Mouse (Mus musculus) hindlimb bud, embryonic 11.5 days (tissue): Measurements from ENCODE around the gene Gm7735.
"Not testable (repeated sequence)": the region's sequence is repeated elsewhere in the genome, so short reads cannot be mapped to it uniquely, and the experiment has no call there.

Experiments used
- DNase-seq: peaks from one replicate; pipeline ENCODE4 v3.0.0-alpha.2; 2012; ENCODE audit warnings: low read depth, low spot score; ENCODE audit errors: extremely low spot score

Gene Gm7735

DNA sequence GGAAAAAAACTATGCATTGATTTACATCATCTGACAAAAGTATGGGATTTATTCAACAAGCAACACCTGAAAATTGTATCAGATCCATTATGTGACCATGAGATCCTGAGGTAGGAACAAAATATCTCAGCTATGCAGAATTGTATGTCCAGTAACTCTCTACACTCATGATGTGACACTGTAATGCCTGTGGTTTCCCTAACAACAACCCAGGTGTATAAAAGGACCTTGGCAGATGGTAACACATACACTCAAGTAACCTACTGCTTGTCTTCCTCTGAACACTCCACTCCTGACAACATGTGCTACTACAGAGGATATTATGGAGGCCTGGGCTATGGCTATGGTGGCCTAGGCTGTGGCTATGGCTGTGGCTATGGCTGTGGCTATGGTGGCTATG is at the start of gene Gm7735:
Gene Gm7735 (plus strand): TSS at position 301 of the 400 bp plus-strand sequence.
- not testable (repeated sequence) for DNase-seq

DNA sequence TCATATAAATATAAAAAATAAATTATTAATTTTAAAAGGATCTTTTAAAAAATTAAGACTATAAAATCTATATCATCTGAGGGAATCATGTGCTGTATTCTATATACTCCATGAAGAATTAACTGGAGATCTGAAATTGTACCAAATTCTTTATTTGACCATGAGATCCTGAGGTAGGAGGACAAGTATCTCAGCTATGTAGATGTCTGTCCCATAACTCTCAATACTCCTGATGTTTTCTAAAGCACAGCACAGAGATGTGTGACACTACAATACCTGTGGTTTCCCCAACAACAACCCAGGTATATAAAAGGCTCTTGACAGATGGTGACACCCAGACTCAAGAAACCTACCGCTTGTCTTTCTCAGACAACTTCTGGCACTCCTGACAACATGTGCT is 28.7 kb upstream of the Gm7735 start, which contains the start of gene Gm6358:
Gene Gm6358 (plus strand): TSS at position 301 of the 400 bp plus-strand sequence.
- DNase-seq, result no peak

DNA sequence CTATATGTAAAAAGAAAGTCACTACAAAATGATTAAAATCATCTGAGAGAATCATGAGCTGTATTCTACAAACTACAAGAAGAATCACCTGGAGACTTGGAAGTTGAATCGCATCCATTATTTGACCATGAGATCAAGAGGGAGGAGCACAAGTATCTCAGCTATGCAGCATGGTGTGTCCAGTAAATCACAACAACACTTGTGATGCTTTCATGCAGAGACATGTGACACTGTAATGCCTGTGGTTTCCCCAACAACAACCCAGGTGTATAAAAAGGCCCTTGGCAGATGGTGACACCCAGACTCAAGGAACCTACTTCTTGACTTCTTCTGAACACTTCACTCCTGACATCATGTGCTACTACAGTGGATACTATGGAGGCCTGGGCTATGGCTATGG is 18.5 kb upstream of the Gm7735 start, which contains the start of gene Gm10061:
Gene Gm10061 (plus strand): TSS at position 301 of the 400 bp plus-strand sequence.
- no peak for DNase-seq

DNA sequence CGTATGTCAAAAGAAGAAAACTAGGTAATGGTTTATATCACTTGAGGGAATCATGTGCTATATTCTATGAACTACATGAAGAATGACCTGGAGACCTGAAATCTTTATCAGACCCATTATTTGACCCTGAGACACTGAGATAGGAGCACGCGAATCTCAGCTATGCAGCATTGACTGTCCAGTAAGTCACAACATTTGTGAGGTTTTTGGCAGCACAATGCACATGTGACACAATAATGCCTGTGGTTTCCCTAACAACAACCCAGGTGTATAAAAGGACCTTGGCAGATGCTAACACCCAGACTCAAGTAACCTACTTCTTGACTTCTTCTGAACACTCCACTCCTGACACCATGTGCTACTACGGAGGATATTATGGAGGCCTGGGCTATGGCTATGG is 11.6 kb upstream of the Gm7735 start, which contains the start of gene Gm9789:
Gene Gm9789 (plus strand): TSS at position 301 of the 400 bp plus-strand sequence.
- DNase-seq, result no peak

DNA sequence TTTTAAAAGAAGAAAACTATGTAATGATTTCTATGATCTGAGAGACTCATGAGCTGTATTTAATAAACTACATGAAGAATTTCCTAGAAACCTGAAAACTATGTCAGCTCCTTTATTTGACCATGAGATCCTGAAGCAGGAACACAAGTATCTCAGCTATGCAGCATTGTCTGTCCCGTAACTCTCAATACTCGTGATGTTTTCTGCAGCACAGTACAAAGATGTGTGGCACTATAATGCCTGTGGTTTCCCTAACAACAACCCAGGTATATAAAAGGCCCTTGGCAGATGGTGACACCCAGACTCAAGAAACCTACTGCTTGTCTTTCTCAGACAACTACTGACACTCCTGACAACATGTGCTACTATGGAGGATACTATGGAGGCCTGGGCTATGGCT is 5.1 kb downstream of the Gm7735 start, which contains the start of gene 1110057P08Rik:
Gene 1110057P08Rik (plus strand): TSS at position 301 of the 400 bp plus-strand sequence.
- no peak for DNase-seq

DNA sequence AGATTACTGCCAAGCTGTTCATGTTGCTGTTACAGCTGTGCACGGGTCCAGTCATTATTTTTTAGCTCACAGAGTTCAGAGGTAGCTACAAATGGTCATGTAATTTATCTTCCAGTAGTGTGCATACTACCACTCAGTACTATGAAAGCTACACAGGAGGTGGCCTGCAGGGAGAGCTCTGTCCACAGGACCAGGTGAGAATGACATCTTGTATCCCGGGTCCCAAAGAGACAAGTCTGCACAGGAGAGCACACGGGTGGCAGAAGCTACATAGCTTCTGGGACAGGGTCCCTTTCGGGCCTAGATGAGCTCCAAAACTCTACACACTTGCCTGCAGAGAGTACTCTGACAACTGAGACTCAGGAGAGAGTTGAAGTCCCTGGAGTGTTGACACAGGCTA is 19.3 kb downstream of the Gm7735 start:
- DNase-seq, result no peak

DNA sequence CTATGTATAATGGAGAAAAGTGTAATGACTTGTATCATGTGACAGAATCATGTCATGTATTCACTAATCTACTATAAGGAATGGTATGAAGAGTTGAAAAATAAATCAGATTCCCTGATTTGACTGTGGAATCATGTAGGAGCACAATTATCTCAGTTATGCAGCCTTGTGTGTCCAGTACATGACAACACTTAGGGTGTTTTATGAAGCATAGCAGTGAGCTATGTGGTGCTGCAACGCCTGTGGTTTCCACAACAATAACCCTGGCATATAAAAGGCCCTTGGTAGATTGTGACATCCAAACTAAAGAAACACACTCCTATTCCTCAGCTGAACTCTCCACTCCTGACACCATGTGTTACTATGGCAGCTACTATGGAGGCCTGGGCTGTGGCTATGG is 36.3 kb downstream of the Gm7735 start, which contains the start of gene Krtap20-2:
Gene Krtap20-2 (plus strand): TSS at position 301 of the 400 bp plus-strand sequence.
- DNase-seq, result no peak
